Mouse (Mus musculus): ENCODE results near the gene Ago4. TPM values are rescaled to one million over a fixed set of nuclear protein-coding genes. Genes with fewer than 3 reads are reported as not detected.

The Ago4 gene
- polyA plus RNA-seq, 1 experiment from 2014 or later: 1.6 TPM

GRCm38 (mm10) chr4:126495942-126496790, 37.1 kb downstream of the Ago4 start:
- no peak overlapping the region for H3K4me3 ChIP-seq (ENCODE audit: low read depth, low read length)
- H3K27me3 ChIP-seq (ENCODE audit: control insufficient read depth, insufficient read depth, low read length): no peaks in the 10 kb centered on the region
- H3K9ac ChIP-seq (ENCODE audit: low read length): no peak overlapping the region
- WGBS: 35% methylated on average over 5 of the region's 5 CpGs
- H3K36me3 ChIP-seq (ENCODE audit: control insufficient read depth, insufficient read depth, low read length): peaks cover 4% of the 10 kb centered on the region; the same call in 1 of the 2 replicates
- ATAC-seq (ENCODE audit: low FRiP score, low TSS enrichment): peak; percentile 29; the same call in 1 of the 2 replicates
- H3K4me1 ChIP-seq (replicated peaks; ENCODE audit: control insufficient read depth, insufficient read depth): no peaks in the 10 kb centered on the region
- no peaks in the 10 kb centered on the region for H3K9me3 ChIP-seq (ENCODE audit: control insufficient read depth, low read length)
- peak overlapping the region; percentile 82 for H3K27ac ChIP-seq (replicated peaks)
- H3K4me2 ChIP-seq (replicated peaks; ENCODE audit: low read depth): no peak overlapping the region
- TF ChIP-seq CTCF (IDR thresholded peaks at IDR 0.05; ENCODE audit: low read depth) (no peak), EP300 (optimal IDR thresholded peaks at IDR 0.05) (no peak)
- no peak for DNase-seq (ENCODE audit: low spot score)

DNA sequence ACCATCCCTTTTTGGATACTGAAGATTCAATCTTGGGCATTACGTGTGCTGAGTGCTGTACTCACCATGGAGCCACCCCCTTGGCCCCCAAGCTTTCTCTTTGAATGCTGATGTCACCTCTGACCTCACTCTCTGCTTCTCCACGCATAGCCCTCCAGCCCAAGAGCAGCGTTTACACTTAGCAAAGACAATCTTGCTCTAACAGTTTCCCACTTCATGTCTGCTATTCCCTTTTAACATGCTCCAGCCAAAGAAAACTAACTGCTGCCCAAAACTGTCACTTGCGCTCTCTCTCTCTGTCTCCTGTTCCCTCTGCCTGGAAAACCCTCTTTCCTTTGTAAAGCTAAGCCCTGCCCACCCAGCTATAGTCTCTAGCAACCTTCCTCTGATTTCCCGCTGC, 37.8 kb downstream of the Ago4 start:
- 40% methylated on average over 5 of the region's 5 CpGs for WGBS
- Histone ChIP-seq H3K4me2 (replicated peaks; ENCODE audit: low read depth) (no peak overlapping the region), H3K4me1 (replicated peaks; ENCODE audit: control insufficient read depth, insufficient read depth) (no peaks in the 10 kb centered on the region), H3K27ac (replicated peaks) (peak overlapping the region; percentile 30), H3K4me3 (ENCODE audit: low read depth, low read length) (no peak overlapping the region), H3K27me3 (ENCODE audit: control insufficient read depth, insufficient read depth, low read length) (no peaks in the 10 kb centered on the region), H3K9ac (ENCODE audit: low read length) (no peak overlapping the region), H3K36me3 (ENCODE audit: control insufficient read depth, insufficient read depth, low read length) (peaks cover 4% of the 10 kb centered on the region; the same call in 1 of the 2 replicates), H3K9me3 (ENCODE audit: control insufficient read depth, low read length) (no peaks in the 10 kb centered on the region)
- ATAC-seq (ENCODE audit: low FRiP score, low TSS enrichment) (no peak; the same call in 1 of the 2 replicates), DNase-seq (ENCODE audit: low spot score) (no peak)
- no peak for TF ChIP-seq EP300 (optimal IDR thresholded peaks at IDR 0.05)
- no peak for TF ChIP-seq CTCF (IDR thresholded peaks at IDR 0.05; ENCODE audit: low read depth)

DNA sequence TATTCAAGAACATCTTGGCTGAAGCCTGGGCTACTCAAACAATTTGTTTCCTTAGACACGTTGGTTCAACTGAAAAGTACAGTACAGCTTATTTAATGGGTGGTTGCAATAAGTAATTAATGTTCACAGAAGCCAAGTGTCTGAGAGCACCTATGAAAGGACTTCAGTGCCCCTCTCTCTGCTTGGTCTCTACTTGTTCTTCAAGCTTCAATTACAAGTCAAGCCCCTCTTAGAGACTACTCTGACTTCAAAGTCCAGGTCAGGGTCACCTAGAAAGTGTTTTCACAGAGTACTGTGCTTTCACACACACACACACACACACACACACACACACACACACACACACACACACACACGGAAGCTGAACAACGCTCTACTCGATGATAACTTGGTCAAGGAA, 39.9 kb downstream of the Ago4 start:
- Histone ChIP-seq H3K4me3 (ENCODE audit: low read depth, low read length) (no peak overlapping the region), H3K4me1 (replicated peaks; ENCODE audit: control insufficient read depth, insufficient read depth) (no peaks in the 10 kb centered on the region), H3K36me3 (ENCODE audit: control insufficient read depth, insufficient read depth, low read length) (peaks cover 4% of the 10 kb centered on the region; the same call in 1 of the 2 replicates), H3K9me3 (ENCODE audit: control insufficient read depth, low read length) (no peaks in the 10 kb centered on the region), H3K27me3 (ENCODE audit: control insufficient read depth, insufficient read depth, low read length) (no peaks in the 10 kb centered on the region), H3K27ac (replicated peaks) (no peak overlapping the region), H3K9ac (ENCODE audit: low read length) (no peak overlapping the region), H3K4me2 (replicated peaks; ENCODE audit: low read depth) (no peak overlapping the region)
- TF ChIP-seq CTCF (IDR thresholded peaks at IDR 0.05; ENCODE audit: low read depth) (no peak), EP300 (optimal IDR thresholded peaks at IDR 0.05) (no peak)
- no peak for DNase-seq (ENCODE audit: low spot score)
- 77% methylated on average over 4 of the region's 4 CpGs for WGBS
- no peak for ATAC-seq (ENCODE audit: low FRiP score, low TSS enrichment)

DNA sequence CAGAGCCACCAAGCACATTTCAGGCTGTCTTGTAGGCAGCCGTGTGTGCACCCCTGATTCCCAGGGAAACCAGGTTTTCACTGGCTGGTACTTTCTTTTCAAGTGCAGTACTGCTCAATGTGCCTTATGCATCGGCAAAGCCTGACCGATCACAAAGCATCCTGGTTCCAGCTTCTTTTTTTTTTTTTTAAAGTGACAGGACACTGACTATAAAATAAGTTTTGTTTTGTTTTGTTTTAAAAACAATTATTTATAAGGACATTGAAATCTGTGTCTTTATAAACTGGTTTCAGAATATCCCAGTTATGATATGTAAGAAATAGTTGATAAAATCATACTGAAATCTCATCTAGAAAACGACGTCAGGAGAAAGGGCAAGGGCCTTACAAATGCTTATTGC, 41.3 kb downstream of the Ago4 start:
- 54% methylated on average over 5 of the region's 5 CpGs for WGBS
- no peak for ATAC-seq (ENCODE audit: low FRiP score, low TSS enrichment)
- Histone ChIP-seq H3K27me3 (ENCODE audit: control insufficient read depth, insufficient read depth, low read length) (no peaks in the 10 kb centered on the region), H3K4me3 (ENCODE audit: low read depth, low read length) (no peak overlapping the region), H3K27ac (replicated peaks) (no peak overlapping the region), H3K4me2 (replicated peaks; ENCODE audit: low read depth) (no peak overlapping the region), H3K36me3 (ENCODE audit: control insufficient read depth, insufficient read depth, low read length) (peaks cover 4% of the 10 kb centered on the region; the same call in 1 of the 2 replicates), H3K9me3 (ENCODE audit: control insufficient read depth, low read length) (no peaks in the 10 kb centered on the region), H3K4me1 (replicated peaks; ENCODE audit: control insufficient read depth, insufficient read depth) (no peaks in the 10 kb centered on the region), H3K9ac (ENCODE audit: low read length) (no peak overlapping the region)
- DNase-seq (ENCODE audit: low spot score): no peak
- TF ChIP-seq CTCF (IDR thresholded peaks at IDR 0.05; ENCODE audit: low read depth) (no peak), EP300 (optimal IDR thresholded peaks at IDR 0.05) (no peak)

DNA sequence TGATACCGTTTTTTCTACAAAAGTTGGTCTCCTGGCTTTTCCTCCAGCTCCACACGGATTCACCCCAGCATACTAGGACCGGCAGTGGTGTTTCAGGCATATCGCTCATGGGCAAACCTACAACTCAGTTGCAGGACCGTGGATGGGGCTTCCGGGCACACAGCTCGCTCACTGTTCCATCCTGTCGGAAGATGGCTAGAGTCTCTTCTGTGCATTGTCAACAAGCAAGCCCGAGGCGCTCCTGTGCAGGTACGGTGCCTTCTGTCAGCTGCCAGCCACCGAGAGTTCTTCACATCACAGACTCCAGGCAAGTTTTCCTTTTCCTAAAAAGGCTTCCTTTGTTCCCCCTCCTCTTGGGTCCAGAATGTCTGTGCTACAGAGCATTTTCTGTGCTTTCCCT, 42.5 kb downstream of the Ago4 start:
- no peak overlapping the region for H3K27ac ChIP-seq (replicated peaks)
- no peaks in the 10 kb centered on the region for H3K4me1 ChIP-seq (replicated peaks; ENCODE audit: control insufficient read depth, insufficient read depth)
- H3K36me3 ChIP-seq (ENCODE audit: control insufficient read depth, insufficient read depth, low read length): peaks cover 4% of the 10 kb centered on the region; the same call in 1 of the 2 replicates
- ATAC-seq (ENCODE audit: low FRiP score, low TSS enrichment): no peak
- H3K4me2 ChIP-seq (replicated peaks; ENCODE audit: low read depth): no peak overlapping the region
- H3K27me3 ChIP-seq (ENCODE audit: control insufficient read depth, insufficient read depth, low read length): no peaks in the 10 kb centered on the region
- TF ChIP-seq CTCF (IDR thresholded peaks at IDR 0.05; ENCODE audit: low read depth) (no peak), EP300 (optimal IDR thresholded peaks at IDR 0.05) (no peak)
- 62% methylated on average over 12 of the region's 12 CpGs for WGBS
- no peak overlapping the region for H3K4me3 ChIP-seq (ENCODE audit: low read depth, low read length)
- H3K9ac ChIP-seq (ENCODE audit: low read length): no peak overlapping the region
- H3K9me3 ChIP-seq (ENCODE audit: control insufficient read depth, low read length): no peaks in the 10 kb centered on the region
- no peak for DNase-seq (ENCODE audit: low spot score)

GRCm38 (mm10) chr4:126489811-126490210, 43.5 kb downstream of the Ago4 start:
- no peak overlapping the region for H3K4me2 ChIP-seq (replicated peaks; ENCODE audit: low read depth)
- DNase-seq (ENCODE audit: low spot score) (no peak), ATAC-seq (ENCODE audit: low FRiP score, low TSS enrichment) (no peak)
- no peaks in the 10 kb centered on the region for H3K27me3 ChIP-seq (ENCODE audit: control insufficient read depth, insufficient read depth, low read length)
- peaks cover 4% of the 10 kb centered on the region; the same call in 1 of the 2 replicates for H3K36me3 ChIP-seq (ENCODE audit: control insufficient read depth, insufficient read depth, low read length)
- no peak overlapping the region for H3K27ac ChIP-seq (replicated peaks)
- TF ChIP-seq EP300 (optimal IDR thresholded peaks at IDR 0.05) (no peak), CTCF (IDR thresholded peaks at IDR 0.05; ENCODE audit: low read depth) (no peak)
- no peak overlapping the region for H3K4me3 ChIP-seq (ENCODE audit: low read depth, low read length)
- H3K9ac ChIP-seq (ENCODE audit: low read length): no peak overlapping the region
- no peaks in the 10 kb centered on the region for H3K4me1 ChIP-seq (replicated peaks; ENCODE audit: control insufficient read depth, insufficient read depth)
- 79% methylated on average over 5 of the region's 5 CpGs for WGBS
- no peaks in the 10 kb centered on the region for H3K9me3 ChIP-seq (ENCODE audit: control insufficient read depth, low read length)

All from stomach, postnatal 0 days (tissue).